Mouse (Mus musculus) brain, embryonic 18.5 days (tissue): ENCODE results near the gene Josd2.

Experiments
- DNase-seq: peaks from one replicate; pipeline ENCODE4 v3.0.0-alpha.2; 2012; ENCODE audit warnings: low read depth, low spot score

Gene Josd2

DNA sequence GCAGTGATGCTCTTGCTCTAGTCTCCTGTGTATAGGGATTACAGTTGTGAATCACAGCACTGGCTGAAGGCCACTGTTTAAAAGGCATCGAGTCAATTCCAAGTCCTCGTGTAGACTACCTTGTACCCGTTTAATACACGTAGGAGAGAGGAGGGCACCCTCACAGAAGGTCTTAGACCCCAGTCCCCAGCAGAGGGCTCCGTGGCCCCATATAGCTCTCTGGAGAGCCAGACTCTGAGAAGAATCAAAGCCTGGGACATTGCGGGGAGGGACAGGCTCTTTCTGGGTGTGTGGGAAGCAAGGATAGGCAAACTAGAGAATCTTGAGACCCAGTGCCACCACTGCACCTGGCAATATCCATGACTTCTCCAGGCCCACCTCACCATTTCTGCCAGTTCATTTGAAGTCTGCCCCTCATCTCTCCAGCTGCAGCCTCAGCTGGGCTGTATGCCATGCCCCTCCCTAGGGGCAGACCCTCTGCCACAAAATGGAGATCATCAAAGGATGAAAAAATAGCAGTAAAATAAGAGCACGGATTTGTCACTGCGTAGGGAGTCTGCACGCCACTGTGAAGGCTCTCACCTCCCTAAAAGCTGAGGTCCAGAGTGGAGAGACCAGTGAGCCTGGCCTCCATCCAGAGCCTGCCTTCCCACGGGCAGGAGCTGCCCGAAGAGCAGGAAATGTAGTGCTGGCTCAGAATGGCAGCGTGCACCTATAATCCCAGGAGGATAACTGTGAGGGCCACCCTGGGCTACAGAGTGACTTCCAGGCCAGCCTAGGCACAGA is 21.5 kb upstream of the Josd2 start:
- no peak for DNase-seq

GRCm38 (mm10) chr7:44453256-44453655 is 14.5 kb upstream of the Josd2 start:
- DNase-seq = no peak

- DNase-seq = no peak
These were observed 11.5 kb upstream of the Josd2 start for GRCm38 (mm10) chr7:44456302-44456701.

DNA sequence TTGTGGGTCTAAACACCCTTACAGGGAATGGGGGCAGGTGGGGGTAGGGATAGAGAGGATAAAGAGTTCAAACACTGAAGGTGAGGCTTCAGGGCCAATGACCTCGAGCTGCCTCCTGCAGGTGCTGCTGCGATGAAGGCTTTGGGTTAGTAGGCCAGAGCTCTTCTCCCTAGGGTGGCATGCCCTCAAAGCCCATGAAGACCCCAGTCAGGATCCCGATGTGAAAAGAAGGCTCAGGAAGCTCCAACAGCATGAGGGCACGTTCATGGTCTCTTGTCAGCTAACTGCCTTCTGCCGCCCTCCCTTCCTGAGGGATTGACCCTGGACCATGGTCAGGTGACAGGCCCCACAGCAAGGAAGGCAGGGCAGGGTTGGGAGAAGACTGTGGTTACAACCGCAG is 7.7 kb upstream of the Josd2 start:
- DNase-seq = no peak

DNA sequence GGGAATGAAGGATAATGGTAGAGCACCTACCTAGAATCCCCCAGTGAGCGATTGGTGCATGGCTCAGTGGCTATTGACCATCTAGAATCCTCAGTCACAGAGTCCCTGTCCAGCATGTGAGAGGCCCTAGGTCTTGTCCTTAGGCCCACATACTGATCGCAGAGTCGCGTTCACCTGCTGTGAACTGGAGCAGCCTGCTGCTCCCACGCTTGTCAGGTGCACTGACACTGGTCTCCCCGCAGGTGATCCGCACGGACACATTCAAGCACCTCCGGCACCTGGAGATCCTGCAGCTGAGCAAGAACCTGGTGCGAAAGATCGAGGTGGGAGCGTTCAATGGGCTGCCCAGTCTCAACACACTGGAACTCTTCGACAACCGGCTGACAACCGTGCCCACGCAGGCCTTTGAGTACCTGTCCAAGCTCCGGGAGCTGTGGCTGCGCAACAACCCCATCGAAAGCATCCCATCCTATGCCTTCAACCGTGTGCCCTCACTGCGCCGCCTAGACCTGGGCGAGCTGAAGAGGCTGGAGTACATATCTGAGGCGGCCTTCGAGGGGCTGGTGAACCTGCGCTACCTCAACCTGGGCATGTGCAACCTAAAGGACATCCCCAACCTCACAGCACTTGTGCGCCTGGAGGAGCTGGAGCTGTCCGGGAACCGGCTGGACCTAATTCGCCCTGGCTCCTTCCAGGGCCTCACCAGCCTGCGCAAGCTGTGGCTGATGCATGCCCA is 6.8 kb upstream of the Josd2 start:
- no peak for DNase-seq

DNA sequence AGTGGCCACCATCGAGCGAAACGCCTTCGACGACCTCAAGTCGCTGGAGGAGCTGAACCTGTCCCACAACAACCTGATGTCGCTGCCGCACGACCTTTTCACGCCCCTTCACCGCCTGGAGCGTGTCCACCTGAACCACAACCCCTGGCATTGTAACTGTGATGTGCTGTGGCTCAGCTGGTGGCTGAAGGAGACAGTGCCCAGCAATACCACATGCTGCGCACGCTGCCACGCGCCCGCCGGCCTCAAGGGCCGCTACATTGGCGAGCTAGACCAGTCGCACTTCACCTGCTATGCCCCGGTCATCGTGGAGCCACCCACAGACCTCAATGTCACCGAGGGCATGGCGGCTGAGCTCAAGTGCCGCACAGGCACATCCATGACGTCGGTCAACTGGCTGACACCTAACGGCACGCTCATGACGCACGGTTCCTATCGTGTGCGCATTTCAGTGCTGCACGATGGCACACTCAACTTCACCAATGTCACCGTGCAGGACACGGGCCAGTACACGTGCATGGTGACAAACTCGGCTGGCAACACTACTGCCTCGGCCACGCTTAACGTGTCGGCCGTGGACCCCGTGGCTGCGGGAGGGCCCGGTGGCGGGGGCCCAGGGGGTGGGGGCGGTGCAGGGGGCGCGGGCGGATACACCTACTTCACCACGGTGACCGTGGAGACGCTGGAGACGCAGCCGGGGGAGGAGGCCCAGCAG is 6.1 kb upstream of the Josd2 start:
- DNase-seq = no peak

- DNase-seq = no peak
These were observed 5.3 kb upstream of the Josd2 start for GRCm38 (mm10) chr7:44462218-44463055.

- DNase-seq = no peak
These were observed 4.7 kb upstream of the Josd2 start for GRCm38 (mm10) chr7:44463056-44463425.

DNA sequence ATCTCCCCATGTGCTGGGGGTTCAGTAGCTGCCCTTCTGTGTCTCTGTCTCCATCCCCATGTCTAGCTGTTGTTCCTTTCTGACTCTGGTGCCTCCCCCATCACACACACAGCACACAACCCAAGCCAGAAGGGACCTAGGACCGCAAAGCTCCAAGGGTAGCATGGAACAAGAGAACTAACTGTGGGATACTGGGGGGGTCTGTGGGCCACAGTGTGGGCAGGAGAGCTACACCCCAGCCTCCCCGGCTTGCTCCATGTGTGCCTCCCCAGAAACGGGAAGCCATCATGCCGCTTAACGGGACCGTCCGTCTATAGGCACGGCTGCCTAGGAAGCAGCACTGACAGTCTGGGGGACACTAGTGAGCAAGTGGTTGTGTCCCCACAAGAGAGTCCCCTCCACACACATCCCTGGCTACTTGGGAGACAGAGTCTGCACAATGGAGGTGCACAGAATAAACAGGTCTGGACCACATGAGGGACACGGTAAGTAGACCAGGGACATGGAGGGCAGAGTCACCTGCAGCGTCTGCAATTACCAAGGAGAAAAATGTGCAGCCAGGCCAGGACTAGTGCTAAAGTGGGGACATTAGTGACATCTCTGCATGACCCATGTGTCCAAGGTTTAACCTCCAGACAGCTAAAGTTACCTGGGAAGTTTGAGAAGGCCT is 4.1 kb upstream of the Josd2 start:
- no peak for DNase-seq

DNA sequence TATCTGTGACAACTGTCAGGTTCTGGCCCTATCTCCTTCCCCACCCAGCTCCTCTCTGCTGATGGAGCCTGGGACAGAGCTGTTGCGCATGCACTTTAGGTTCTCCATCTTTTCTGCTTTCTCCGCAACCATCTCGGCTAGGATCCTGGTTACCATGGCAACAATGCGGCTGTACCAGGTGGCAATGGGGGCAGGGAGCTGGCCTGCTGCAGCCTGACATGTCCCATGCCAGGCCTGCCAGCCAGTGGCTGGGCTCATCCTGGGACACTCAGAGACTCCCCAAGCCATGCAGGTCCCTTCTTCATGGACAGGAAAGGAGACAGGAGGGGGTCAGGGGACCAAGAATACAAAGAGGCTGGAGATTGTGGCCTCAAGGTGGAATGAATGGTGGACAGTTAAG is 3.3 kb upstream of the Josd2 start:
- no peak for DNase-seq

- DNase-seq = no peak
These were observed 2.7 kb upstream of the Josd2 start, which contains the start of gene Aspdh for GRCm38 (mm10) chr7:44465111-44465510. Gene Aspdh, plus strand, starts transcription at chr7:44465391.

DNA sequence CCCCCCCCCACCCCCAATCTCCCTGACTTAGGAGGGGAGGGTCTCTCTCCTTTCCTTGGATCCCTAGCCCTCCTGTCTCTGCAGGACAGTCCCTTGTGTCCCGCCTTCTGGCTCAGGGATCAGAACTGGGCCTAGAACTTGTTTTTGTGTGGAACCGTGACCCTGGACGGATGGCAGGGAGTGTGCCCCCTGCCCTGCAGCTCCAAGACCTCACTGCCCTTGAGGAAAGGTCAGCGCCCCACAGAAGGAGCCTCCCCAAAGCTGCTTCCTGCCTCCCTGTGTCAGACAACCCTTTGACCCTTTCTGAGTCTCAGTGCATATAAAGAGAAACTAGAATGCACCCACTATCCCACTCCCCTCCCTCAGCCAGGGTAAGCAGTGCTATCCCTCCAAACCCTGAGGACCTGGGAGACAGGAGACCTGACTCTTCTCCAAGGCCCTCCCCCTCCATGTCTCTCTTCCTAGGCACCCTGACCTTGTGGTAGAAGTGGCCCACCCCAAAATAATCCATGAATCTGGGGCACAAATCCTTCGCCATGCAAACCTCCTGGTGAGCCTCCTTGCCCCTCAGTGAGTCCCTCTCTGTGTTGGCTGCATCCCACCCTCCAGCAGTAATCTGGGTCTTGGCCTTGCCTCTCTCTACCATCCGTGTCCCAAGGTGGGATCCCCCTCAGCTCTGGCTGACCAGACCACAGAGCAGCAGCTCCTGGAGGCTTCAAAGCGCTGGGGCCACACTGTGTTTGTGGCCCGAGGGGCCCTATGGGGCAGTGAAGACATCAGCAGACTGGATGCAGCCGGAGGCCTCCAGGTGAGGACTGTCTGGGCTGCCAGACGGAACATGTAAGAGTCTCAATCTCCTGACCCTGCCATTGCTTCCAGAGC is 1.5 kb upstream of the Josd2 start:
- DNase-seq = no peak

- no peak for DNase-seq
These were observed 880 bp upstream of the Josd2 start for GRCm38 (mm10) chr7:44466888-44467311.

GRCm38 (mm10) chr7:44468644-44469285 is 985 bp downstream of the Josd2 start:
- DNase-seq = no peak

DNA sequence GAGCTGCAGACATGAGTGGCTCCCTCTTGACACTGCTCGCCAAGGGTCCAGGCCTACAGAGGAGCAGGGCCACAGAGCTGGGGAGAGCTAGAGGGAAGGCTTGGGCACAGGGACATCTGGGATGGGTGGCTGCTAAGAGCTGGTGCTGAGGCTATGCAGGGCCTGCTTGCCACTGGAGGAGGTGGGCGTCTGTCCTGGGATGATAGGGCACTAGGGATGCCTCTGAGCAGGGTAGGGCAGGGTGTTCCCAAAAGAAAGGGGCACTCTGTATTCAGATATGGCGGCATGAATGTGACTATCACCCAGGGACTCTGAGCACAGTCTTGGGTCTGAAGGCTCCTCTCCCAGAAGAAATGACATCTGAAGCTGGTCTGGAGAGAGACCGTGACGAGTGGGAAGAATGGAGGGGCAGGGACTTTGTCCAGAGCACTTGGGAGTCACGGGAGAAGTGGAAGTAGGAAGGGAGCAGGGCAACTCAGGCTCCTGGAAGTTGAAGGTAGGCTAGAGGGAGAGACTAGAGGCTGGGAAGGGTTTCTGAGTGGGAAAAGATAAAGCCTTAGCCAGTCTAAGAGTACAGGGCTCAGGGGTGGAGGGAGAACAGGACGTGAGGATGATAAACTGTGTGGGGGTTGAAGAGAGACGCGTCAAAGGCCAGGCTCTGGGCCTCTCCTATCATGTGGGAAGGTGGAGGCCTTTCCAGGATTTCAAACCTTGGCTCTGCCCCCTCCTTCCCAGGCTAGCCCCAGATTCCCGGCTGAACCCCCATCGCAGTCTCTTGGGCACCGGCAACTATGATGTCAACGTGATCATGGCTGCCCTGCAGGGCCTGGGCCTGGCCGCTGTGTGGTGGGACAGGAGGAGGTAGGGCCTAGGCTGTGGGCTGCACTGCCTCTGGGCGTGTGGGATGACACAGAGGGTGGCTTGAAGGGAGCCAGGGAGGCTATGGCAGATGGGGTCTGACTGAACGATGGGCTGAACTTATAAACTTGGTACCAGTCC is 2.2 kb downstream of the Josd2 start:
- DNase-seq = no peak

GRCm38 (mm10) chr7:44470696-44471612 is 3.2 kb downstream of the Josd2 start:
- DNase-seq = no peak

DNA sequence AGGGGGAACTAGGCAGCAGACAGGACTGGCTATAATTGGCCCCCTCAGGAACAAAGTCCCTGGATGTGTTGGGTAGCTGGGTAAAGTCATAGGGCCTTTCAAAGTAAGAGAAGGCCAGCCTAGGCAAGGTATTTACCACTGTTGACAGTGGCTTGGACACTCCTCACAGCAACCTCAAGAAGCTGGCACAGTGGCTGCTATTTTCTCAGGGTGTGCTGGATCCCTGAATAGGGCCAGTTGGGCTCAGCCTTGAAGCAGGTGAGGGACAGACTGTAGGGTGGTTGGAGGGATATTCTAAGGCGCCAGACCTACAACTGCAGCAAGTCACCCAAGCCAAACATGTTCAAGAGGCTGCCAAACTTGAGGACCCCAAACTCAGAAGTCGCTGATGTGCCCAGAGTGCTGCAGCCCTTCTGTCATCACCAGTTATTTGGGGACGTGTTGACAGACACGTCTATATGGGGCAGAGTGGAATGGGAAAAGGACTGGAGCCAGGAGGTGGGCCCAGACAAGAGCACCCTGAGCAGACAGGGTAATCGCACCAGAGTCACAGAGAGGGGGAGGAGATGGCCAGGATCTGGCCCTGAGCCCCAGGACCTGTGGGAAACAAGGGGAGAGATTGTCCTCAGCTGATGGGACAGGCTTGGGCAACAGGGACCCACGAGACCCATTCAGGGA is 4.2 kb downstream of the Josd2 start:
- no peak for DNase-seq
